Mouse (Mus musculus) heart, adult 2 months (tissue): ENCODE data around the gene Arhgap11a.

Experiments
- CTCF ChIP-seq: fragments of 200-600 bp; IDR thresholded peaks from 2 replicates; pipeline ENCODE4 v1.8.1; 2022; ENCODE audit warnings: antibody characterized with exemption, mild to moderate bottlenecking, moderate library complexity
- EP300 ChIP-seq: fragments of 200-500 bp; IDR thresholded peaks from 2 replicates; pipeline ENCODE4 v1.6.1; 2011; ENCODE audit warnings: low read depth, low read length, control low read depth; ENCODE audit not compliant: insufficient read depth
- POLR2A ChIP-seq: fragments of 200-500 bp; IDR thresholded peaks from 2 replicates; pipeline ENCODE4 v1.6.1; 2011; ENCODE audit warnings: mild to moderate bottlenecking, low read depth, low read length, control low read depth; ENCODE audit not compliant: insufficient read depth

GRCm38 (mm10) chr2:113845081-113845480, 3.4 kb downstream of the Arhgap11a start:
- TF ChIP-seq CTCF (no peak), POLR2A (no peak), EP300 (no peak)
